Mouse (Mus musculus) left cerebral cortex, postnatal 25 days (tissue): Measurements from ENCODE around the gene Cdkl2. TPM values are rescaled to one million over a fixed set of nuclear protein-coding genes. Genes with fewer than 3 reads are reported as not detected.

Experiments
- DNase-seq, 2 experiments: peaks; one replicate each; pipeline ENCODE4 v3.0.0; 2022; ENCODE audit warnings: low spot score in 2 of 2, mixed read lengths in 1 of 2
- intact Hi-C: fragments of 180-260 bp; cut with DNase I; formaldehyde crosslinking; loops from one replicate; pipeline ENCODE4 v1.15.1; 2025
- total RNA-seq, 2 experiments: library from RNA; stranded (reverse); gene quantifications; 2 replicates each; pipeline ENCODE4 v1.2.3; 2021

Gene Cdkl2
- total RNA-seq, 2 experiments from 2014 or later, result 38.6 to 40.9 TPM

DNA sequence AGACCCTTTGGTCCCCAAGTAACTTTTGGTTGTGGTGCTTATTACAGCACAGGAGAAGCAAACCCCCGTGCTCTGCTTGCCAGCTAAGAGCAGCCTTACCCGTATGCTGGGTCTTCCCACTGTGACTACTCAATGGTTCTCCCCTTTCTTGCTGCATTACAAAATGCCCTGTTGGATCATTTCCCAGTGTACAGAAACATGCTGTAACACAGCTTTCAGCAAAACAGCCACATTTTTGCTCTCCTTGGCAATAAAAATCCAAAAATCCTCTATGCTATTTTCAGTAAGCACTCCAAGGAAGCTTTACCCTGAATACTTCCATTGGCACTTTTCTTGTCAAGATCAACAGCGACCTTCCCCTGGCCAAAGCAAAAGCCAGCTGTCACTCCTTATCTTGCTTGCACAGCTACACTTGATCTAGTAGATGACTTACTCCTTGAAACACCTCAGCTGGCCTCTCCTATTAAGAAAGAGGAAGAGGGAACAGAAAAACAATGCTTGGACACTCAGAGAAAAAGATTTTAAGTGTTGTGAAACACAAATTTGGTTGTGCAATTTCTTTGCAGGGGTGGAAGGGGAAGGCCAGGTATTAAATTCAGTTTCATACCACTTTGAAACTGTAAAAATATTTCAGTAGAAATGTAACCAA is 83.0 kb downstream of the Cdkl2 start:
- peak in 1 of 2 experiments; percentile 42 for DNase-seq
- intact Hi-C loops, result loop anchor here (5.0 to 10.0 kb wide), 3 partner anchors 154 to 443 kb away; partner anchors contain the start of genes Parm1 and Uso1

DNA sequence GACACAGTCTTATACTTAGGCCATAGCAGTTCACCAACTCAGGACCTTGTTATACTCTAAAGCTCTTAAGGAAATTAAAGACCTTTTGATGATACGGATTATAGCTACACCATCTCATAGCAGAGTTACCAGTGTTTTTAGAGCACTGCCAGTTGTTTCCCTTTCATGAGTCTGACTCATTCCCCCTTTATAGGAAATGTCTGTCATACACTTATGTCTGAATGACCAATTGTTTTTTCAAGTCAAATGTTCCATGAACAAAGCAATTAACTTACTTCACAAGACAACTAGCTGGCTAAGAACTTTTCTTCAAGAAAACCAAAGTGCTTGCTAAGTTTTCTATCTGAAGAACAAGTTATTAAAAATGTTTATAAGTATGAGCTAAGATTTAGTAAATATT is 83.7 kb downstream of the Cdkl2 start:
- no peak for DNase-seq

DNA sequence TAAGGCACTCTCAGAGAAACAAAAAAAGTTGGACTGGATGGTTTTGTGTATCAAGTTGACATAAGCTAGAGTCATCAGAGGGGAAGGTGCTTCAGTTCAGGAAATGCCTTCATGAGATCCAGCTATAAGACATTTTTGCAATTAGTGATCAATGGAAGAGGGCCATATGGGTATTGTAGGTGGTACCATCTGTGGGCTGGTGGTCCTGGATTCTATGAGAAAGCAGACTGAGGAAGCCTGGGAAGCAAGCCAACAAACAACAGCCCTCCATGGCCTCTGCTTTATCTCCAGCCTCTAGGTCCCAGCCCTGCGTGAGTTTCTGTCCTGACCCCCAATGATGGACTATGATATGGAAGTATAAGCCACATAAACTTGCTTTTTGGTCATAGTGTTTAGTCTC is 84.6 kb downstream of the Cdkl2 start:
- DNase-seq, result no peak
- intact Hi-C loops, result no loop called here

More for the DNA sequence above, 83.7 kb downstream of the Cdkl2 start:
- intact Hi-C loops, result loop anchor here (5.0 to 10.0 kb wide), 3 partner anchors 155 to 443 kb away; partner anchors contain the start of genes Parm1 and Uso1

DNA sequence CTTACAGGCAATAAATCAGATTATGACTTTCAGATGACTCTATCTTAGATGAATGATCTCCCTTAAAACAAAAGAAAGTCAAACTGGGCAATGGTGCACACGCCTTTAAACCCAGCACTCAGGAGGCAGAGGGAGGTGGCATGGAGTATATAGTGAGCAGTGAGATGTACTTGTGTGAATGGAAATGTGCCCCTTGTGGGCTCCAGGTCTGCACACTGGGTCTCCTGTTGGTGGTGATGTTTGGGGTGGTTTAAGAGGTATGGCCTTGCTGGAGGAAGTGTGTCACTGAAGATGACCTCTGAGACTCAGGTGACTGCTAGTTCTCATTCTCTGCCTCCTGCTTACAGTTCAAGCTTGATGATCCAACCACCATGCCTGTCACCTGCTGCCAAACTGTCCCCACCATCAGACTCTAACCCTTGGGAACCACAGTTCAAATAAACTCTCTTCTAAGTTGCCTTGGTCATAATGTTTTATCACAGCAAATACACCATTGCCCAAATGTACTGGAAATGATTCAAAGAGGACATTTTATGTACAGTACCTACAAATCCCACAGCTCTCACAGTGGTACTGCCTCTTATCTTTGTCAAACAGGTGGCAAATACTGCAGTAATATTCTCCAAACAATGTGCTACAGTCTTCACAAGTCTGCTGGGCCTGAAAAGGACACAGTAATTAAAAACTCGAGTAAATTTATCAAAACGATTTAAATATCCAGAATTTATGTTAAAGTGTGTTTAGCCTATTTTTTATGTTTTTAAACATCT is 86.5 kb downstream of the Cdkl2 start:
- no peak for DNase-seq
- intact Hi-C loops, result no loop called here

Other genes with a start within 250 kb of the Cdkl2 start
- gene Rchy1, start 80.8 kb downstream of the Cdkl2 start, total RNA-seq, result 10 to 100 TPM; 37.4 to 37.7 TPM
- gene Odaph, start 56.4 kb downstream of the Cdkl2 start, total RNA-seq, result not detected
- 100 to 1,000 TPM; 212 to 225 TPM for gene G3bp2, start 39.8 kb upstream of the Cdkl2 start, total RNA-seq
- 10 to 100 TPM; 74.6 to 76.7 TPM for gene Uso1, start 94.1 kb upstream of the Cdkl2 start, total RNA-seq
- not detected for gene U90926, start 171.5 kb upstream of the Cdkl2 start, total RNA-seq
- under 1 TPM; 0.55 to 0.62 TPM for gene Ppef2, start 212.4 kb upstream of the Cdkl2 start, total RNA-seq
- gene Naaa, start 234.3 kb upstream of the Cdkl2 start, total RNA-seq, result 10 to 100 TPM; 38.8 to 40.9 TPM